Mouse (Mus musculus): ENCODE results near the gene Hc. TPM values are rescaled to one million over a fixed set of nuclear protein-coding genes. Genes with fewer than 3 reads are reported as not detected.

Hc gene
- total RNA-seq, 2 experiments from 2014 or later = 0.41 TPM; not detected in 1

- no peak for DNase-seq (ENCODE audit: low spot score in 2 of 2)
Measured at GRCm38 (mm10) chr2:34978226-34978625, 83.0 kb downstream of the Hc start.

- DNase-seq (ENCODE audit: low spot score in 2 of 2) = no peak
Measured at GRCm38 (mm10) chr2:34976945-34977658, 84.1 kb downstream of the Hc start.

GRCm38 (mm10) chr2:34976447-34976846 lies 84.8 kb downstream of the Hc start:
- DNase-seq (ENCODE audit: low spot score in 2 of 2) = no peak

- DNase-seq (ENCODE audit: low spot score in 2 of 2) = no peak
Measured at GRCm38 (mm10) chr2:34973087-34973486, 88.2 kb downstream of the Hc start.

GRCm38 (mm10) chr2:34971080-34971888 lies 90.0 kb downstream of the Hc start:
- no peak for DNase-seq (ENCODE audit: low spot score in 2 of 2)

- DNase-seq (ENCODE audit: low spot score in 2 of 2) = peak in 1 of 2 experiments; percentile 52
Measured at GRCm38 (mm10) chr2:34970092-34970750, 91.0 kb downstream of the Hc start.

GRCm38 (mm10) chr2:34969166-34969565 lies 92.1 kb downstream of the Hc start:
- DNase-seq (ENCODE audit: low spot score in 2 of 2) = no peak

GRCm38 (mm10) chr2:34966243-34966934 lies 94.8 kb downstream of the Hc start:
- DNase-seq (ENCODE audit: low spot score in 2 of 2) = no peak

GRCm38 (mm10) chr2:34965806-34966205 lies 95.4 kb downstream of the Hc start:
- DNase-seq (ENCODE audit: low spot score in 2 of 2) = no peak

GRCm38 (mm10) chr2:34965293-34965692 lies 95.9 kb downstream of the Hc start:
- no peak for DNase-seq (ENCODE audit: low spot score in 2 of 2)

GRCm38 (mm10) chr2:34964651-34965050 lies 96.6 kb downstream of the Hc start:
- DNase-seq (ENCODE audit: low spot score in 2 of 2) = no peak

- no peak for DNase-seq (ENCODE audit: low spot score in 2 of 2)
Measured at GRCm38 (mm10) chr2:34964230-34964629, 97.0 kb downstream of the Hc start.

- no peak for DNase-seq (ENCODE audit: low spot score in 2 of 2)
Measured at GRCm38 (mm10) chr2:34963371-34963956, 97.8 kb downstream of the Hc start.

- no peak for DNase-seq (ENCODE audit: low spot score in 2 of 2)
Measured at GRCm38 (mm10) chr2:34962893-34963292, 98.3 kb downstream of the Hc start.

- no peak for DNase-seq (ENCODE audit: low spot score in 2 of 2)
Measured at GRCm38 (mm10) chr2:34962211-34962610, 99.0 kb downstream of the Hc start.

GRCm38 (mm10) chr2:34961481-34962036 lies 99.7 kb downstream of the Hc start, which contains the start of gene Traf1:
Gene Traf1 (minus strand): TSS chr2:34961772.
- DNase-seq (ENCODE audit: low spot score in 2 of 2) = no peak

GRCm38 (mm10) chr2:34960966-34961365 lies 100.3 kb downstream of the Hc start:
- DNase-seq (ENCODE audit: low spot score in 2 of 2) = no peak

GRCm38 (mm10) chr2:34960466-34960865 lies 100.8 kb downstream of the Hc start:
- DNase-seq (ENCODE audit: low spot score in 2 of 2) = peak in 1 of 2 experiments; percentile 42

GRCm38 (mm10) chr2:34958582-34958981 lies 102.7 kb downstream of the Hc start:
- DNase-seq (ENCODE audit: low spot score in 2 of 2) = no peak

GRCm38 (mm10) chr2:34958036-34958435 lies 103.2 kb downstream of the Hc start:
- DNase-seq (ENCODE audit: low spot score in 2 of 2) = no peak

GRCm38 (mm10) chr2:34957405-34957804 lies 103.8 kb downstream of the Hc start:
- no peak for DNase-seq (ENCODE audit: low spot score in 2 of 2)

Data from layer of hippocampus, adult 18-20 months (tissue).